Mouse (Mus musculus) heart, embryonic 12.5 days (tissue): Measurements from ENCODE around the gene Safb2. TPM values are rescaled to one million over a fixed set of nuclear protein-coding genes. Genes with fewer than 3 reads are reported as not detected.

ENCODE experiments used
- ATAC-seq: fragments of 200-750 bp; cut with Nextera tagmentation; 2 replicates; pipeline ENCODE4 v1.8.0; 2017; ENCODE audit warnings: moderate TSS enrichment, moderate library complexity; ENCODE audit not compliant: insufficient number of reproducible peaks, low FRiP score
- H3K27ac ChIP-seq: fragments of 300-500 bp; sonication (generic); 2 replicates; pipeline ENCODE4 v1.5.1; 2016; ENCODE audit warnings: mild to moderate bottlenecking, moderate library complexity; ENCODE audit not compliant: poor library complexity, severe bottlenecking
- H3K27me3 ChIP-seq: fragments of 300-500 bp; sonication (generic); replicated peaks from 2 replicates; pipeline ENCODE4 v1.6.1; 2016; ENCODE audit warnings: mild to moderate bottlenecking, moderate library complexity
- H3K36me3 ChIP-seq: fragments of 300-500 bp; sonication (generic); 2 replicates; pipeline ENCODE4 v1.6.1; 2016; ENCODE audit warnings: mild to moderate bottlenecking, moderate library complexity
- H3K4me1 ChIP-seq: fragments of 300-500 bp; sonication (generic); replicated peaks from 2 replicates; pipeline ENCODE4 v1.6.1; 2016; ENCODE audit warnings: mild to moderate bottlenecking
- H3K4me2 ChIP-seq: fragments of 300-500 bp; sonication (generic); 2 replicates; pipeline ENCODE4 v1.6.1; 2016; ENCODE audit warnings: mild to moderate bottlenecking, moderate library complexity
- H3K4me3 ChIP-seq: fragments of 300-500 bp; sonication (generic); 2 replicates; pipeline ENCODE4 v1.5.1; 2016; ENCODE audit warnings: mild to moderate bottlenecking
- H3K9ac ChIP-seq: fragments of 300-500 bp; sonication (generic); 2 replicates; pipeline ENCODE4 v1.6.1; 2016; ENCODE audit warnings: mild to moderate bottlenecking, moderate library complexity
- H3K9me3 ChIP-seq: fragments of 300-500 bp; sonication (generic); replicated peaks from 2 replicates; pipeline ENCODE4 v1.6.1; 2016; ENCODE audit warnings: mild to moderate bottlenecking, moderate library complexity
- WGBS: fragments of 180-500 bp; shearing (Covaris S2); methylation state at CpG from one replicate; pipeline ENCODE4 v1.1.7; 2016; 5-methylcytosine and 5-hydroxymethylcytosine counted together
- polyA plus RNA-seq: library from polyadenylated mRNA; unstranded; fragments of >200 nt; fragmentation: Nextera tagmentation; extraction: Ambion mirVana; gene quantifications from 2 replicates; pipeline ENCODE4 v1.2.1, GENCODE M21; 2016

The Safb2 gene
- polyA plus RNA-seq, 1 experiment from 2014 or later = 61.1 TPM

GRCm38 (mm10) chr17:56544699-56545387 is 39.5 kb downstream of the Safb2 start:
- WGBS = 69% methylated on average over 7 of the region's 7 CpGs
- Histone ChIP-seq H3K9ac (no peak overlapping the region), H3K9me3 (no peaks in the 10 kb centered on the region), H3K4me1 (peaks cover 5% of the 10 kb centered on the region; the same call in 1 of the 2 replicates), H3K27me3 (peaks cover 12% of the 10 kb centered on the region; the same call in 1 of the 2 replicates), H3K4me2 (no peak overlapping the region), H3K36me3 (no peaks in the 10 kb centered on the region), H3K4me3 (no peak overlapping the region), H3K27ac (no peak overlapping the region)
- no peak for ATAC-seq

GRCm38 (mm10) chr17:56543684-56544224 is 40.6 kb downstream of the Safb2 start:
- Histone ChIP-seq H3K9ac (no peak overlapping the region), H3K4me2 (no peak overlapping the region), H3K36me3 (no peaks in the 10 kb centered on the region), H3K27me3 (peaks cover 12% of the 10 kb centered on the region; the same call in 1 of the 2 replicates), H3K9me3 (no peaks in the 10 kb centered on the region), H3K4me3 (no peak overlapping the region), H3K27ac (no peak overlapping the region), H3K4me1 (peaks cover 5% of the 10 kb centered on the region; the same call in 1 of the 2 replicates)
- WGBS = 65% methylated on average over 3 of the region's 3 CpGs
- no peak for ATAC-seq

GRCm38 (mm10) chr17:56542736-56543135 is 41.6 kb downstream of the Safb2 start:
- Histone ChIP-seq H3K27ac (no peak overlapping the region), H3K27me3 (peaks cover 12% of the 10 kb centered on the region; the same call in 1 of the 2 replicates), H3K9me3 (no peaks in the 10 kb centered on the region), H3K4me1 (peaks cover 12% of the 10 kb centered on the region; the same call in 1 of the 2 replicates), H3K36me3 (no peaks in the 10 kb centered on the region), H3K4me2 (no peak overlapping the region), H3K9ac (no peak overlapping the region), H3K4me3 (no peak overlapping the region)
- WGBS = 44% methylated on average over 8 of the region's 8 CpGs
- ATAC-seq = no peak

GRCm38 (mm10) chr17:56540562-56540975 is 43.8 kb downstream of the Safb2 start:
- H3K27ac ChIP-seq = no peak overlapping the region
- 25% methylated on average over 6 of the region's 6 CpGs for WGBS
- H3K4me3 ChIP-seq = no peak overlapping the region
- no peaks in the 10 kb centered on the region for H3K9me3 ChIP-seq
- ATAC-seq = peak; percentile 20; the same call in 1 of the 2 replicates
- H3K4me1 ChIP-seq = 0 out of 2 replicates have a peak, but pooled peaks cover 7% of the 10 kb centered on the region
- H3K27me3 ChIP-seq = peaks cover 15% of the 10 kb centered on the region; the same call in 1 of the 2 replicates
- no peak overlapping the region for H3K9ac ChIP-seq
- no peaks in the 10 kb centered on the region for H3K36me3 ChIP-seq
- H3K4me2 ChIP-seq = no peak overlapping the region

GRCm38 (mm10) chr17:56537912-56538311 is 46.5 kb downstream of the Safb2 start:
- WGBS = 18% methylated on average over 8 of the region's 8 CpGs

GRCm38 (mm10) chr17:56536874-56537273 is 47.5 kb downstream of the Safb2 start:
- ATAC-seq = no peak
- no peak overlapping the region for H3K27ac ChIP-seq
- no peak overlapping the region for H3K4me2 ChIP-seq
- no peak overlapping the region for H3K9ac ChIP-seq
- H3K9me3 ChIP-seq = no peaks in the 10 kb centered on the region
- no peaks in the 10 kb centered on the region for H3K36me3 ChIP-seq
- H3K4me3 ChIP-seq = no peak overlapping the region
- 0 out of 2 replicates have a peak, but pooled peaks cover 7% of the 10 kb centered on the region for H3K4me1 ChIP-seq
- WGBS = 76% methylated on average over 3 of the region's 3 CpGs
- H3K27me3 ChIP-seq = peaks cover 10% of the 10 kb centered on the region; the same call in 1 of the 2 replicates

More at GRCm38 (mm10) chr17:56537912-56538311, 46.5 kb downstream of the Safb2 start:
- Histone ChIP-seq H3K4me2 (no peak overlapping the region), H3K27me3 (peaks cover 15% of the 10 kb centered on the region; the same call in 1 of the 2 replicates), H3K4me1 (0 out of 2 replicates have a peak, but pooled peaks cover 7% of the 10 kb centered on the region), H3K27ac (no peak overlapping the region), H3K9ac (no peak overlapping the region), H3K9me3 (no peaks in the 10 kb centered on the region), H3K36me3 (no peaks in the 10 kb centered on the region), H3K4me3 (no peak overlapping the region)
- ATAC-seq = no peak

GRCm38 (mm10) chr17:56536192-56536591 is 48.2 kb downstream of the Safb2 start:
- no peaks in the 10 kb centered on the region for H3K9me3 ChIP-seq
- 68% methylated on average over 14 of the region's 14 CpGs for WGBS
- no peak overlapping the region for H3K9ac ChIP-seq

GRCm38 (mm10) chr17:56524943-56525342 is 59.4 kb downstream of the Safb2 start:
- H3K4me1 ChIP-seq = no peaks in the 10 kb centered on the region
- H3K27me3 ChIP-seq = 0 out of 2 replicates have a peak, but pooled peaks cover 5% of the 10 kb centered on the region
- no peak overlapping the region for H3K9ac ChIP-seq
- no peaks in the 10 kb centered on the region for H3K36me3 ChIP-seq
- ATAC-seq = no peak
- H3K27ac ChIP-seq = no peak overlapping the region
- no peak overlapping the region for H3K4me3 ChIP-seq
- H3K4me2 ChIP-seq = no peak overlapping the region
- 71% methylated on average over 4 of the region's 4 CpGs for WGBS
- no peaks in the 10 kb centered on the region for H3K9me3 ChIP-seq

More at GRCm38 (mm10) chr17:56536192-56536591, 48.2 kb downstream of the Safb2 start:
- ATAC-seq = no peak
- Histone ChIP-seq H3K36me3 (no peaks in the 10 kb centered on the region), H3K4me1 (0 out of 2 replicates have a peak, but pooled peaks cover 7% of the 10 kb centered on the region), H3K4me3 (no peak overlapping the region), H3K27ac (no peak overlapping the region), H3K27me3 (peaks cover 10% of the 10 kb centered on the region; the same call in 1 of the 2 replicates), H3K4me2 (no peak overlapping the region)

GRCm38 (mm10) chr17:56522744-56523143 is 61.6 kb downstream of the Safb2 start:
- Histone ChIP-seq H3K9ac (no peak overlapping the region), H3K9me3 (no peaks in the 10 kb centered on the region), H3K27ac (no peak overlapping the region), H3K36me3 (no peaks in the 10 kb centered on the region), H3K27me3 (0 out of 2 replicates have a peak, but pooled peaks cover 5% of the 10 kb centered on the region), H3K4me1 (no peaks in the 10 kb centered on the region), H3K4me3 (no peak overlapping the region), H3K4me2 (no peak overlapping the region)
- WGBS = 50% methylated on average over 1 of the region's 1 CpGs
- no peak for ATAC-seq

- Histone ChIP-seq H3K4me1 (peaks cover 8% of the 10 kb centered on the region), H3K27ac (no peak overlapping the region), H3K27me3 (peaks cover 64% of the 10 kb centered on the region), H3K9ac (no peak overlapping the region), H3K9me3 (peaks cover 14% of the 10 kb centered on the region; the same call in 1 of the 2 replicates), H3K4me3 (no peak overlapping the region), H3K36me3 (no peaks in the 10 kb centered on the region), H3K4me2 (no peak overlapping the region)
- ATAC-seq = 0 out of 2 replicates have a peak, but pooled peaks have one; percentile 40
- WGBS = 13% methylated on average over 13 of the region's 13 CpGs
Measured at GRCm38 (mm10) chr17:56515690-56516410, 68.5 kb downstream of the Safb2 start.

GRCm38 (mm10) chr17:56514916-56515315 is 69.5 kb downstream of the Safb2 start:
- H3K36me3 ChIP-seq = no peaks in the 10 kb centered on the region
- no peak overlapping the region for H3K4me2 ChIP-seq
- ATAC-seq = no peak
- no peak overlapping the region for H3K4me3 ChIP-seq
- no peak overlapping the region for H3K27ac ChIP-seq
- no peak overlapping the region for H3K9ac ChIP-seq
- 52% methylated on average over 12 of the region's 12 CpGs for WGBS
- H3K4me1 ChIP-seq = peaks cover 10% of the 10 kb centered on the region
- H3K9me3 ChIP-seq = peaks cover 14% of the 10 kb centered on the region; the same call in 1 of the 2 replicates
- H3K27me3 ChIP-seq = peaks cover 74% of the 10 kb centered on the region
